Mouse (Mus musculus): ENCODE results near the gene Magi3. TPM values are rescaled to one million over a fixed set of nuclear protein-coding genes. Genes with fewer than 3 reads are reported as not detected.

The Magi3 gene
- polyA plus RNA-seq, 1 experiment = 9.1 TPM

- Histone ChIP-seq H3K4me3 (ENCODE audit: low read depth, low read length) (no peak overlapping the region; the same call in 1 of the 2 replicates), H3K9ac (ENCODE audit: low read depth, poor library complexity, severe bottlenecking) (no peak overlapping the region)
Measured at GRCm38 (mm10) chr3:104020101-104020500, 200.1 kb downstream of the Magi3 start.

GRCm38 (mm10) chr3:104019453-104019852 lies 200.7 kb downstream of the Magi3 start:
- Histone ChIP-seq H3K9me3 (replicated peaks; ENCODE audit: control insufficient read depth, insufficient read depth, low read length, poor library complexity, severe bottlenecking) (no peaks in the 10 kb centered on the region), H3K27ac (ENCODE audit: insufficient read depth, low read length) (no peak overlapping the region), H3K4me3 (ENCODE audit: low read depth, low read length) (no peak overlapping the region), H3K36me3 (ENCODE audit: control insufficient read depth, insufficient read depth, low read length, poor library complexity, severe bottlenecking) (0 out of 2 replicates have a peak, but pooled peaks cover 2% of the 10 kb centered on the region), H3K27me3 (ENCODE audit: control insufficient read depth, insufficient read depth, low read length, poor library complexity, severe bottlenecking) (no peaks in the 10 kb centered on the region), H3K4me1 (ENCODE audit: control insufficient read depth, insufficient read depth, low read length) (no peaks in the 10 kb centered on the region), H3K9ac (ENCODE audit: low read depth, poor library complexity, severe bottlenecking) (no peak overlapping the region)
- TF ChIP-seq POLR2A (IDR thresholded peaks at IDR 0.05; ENCODE audit: insufficient read depth, low read length) (no peak), CTCF (IDR thresholded peaks at IDR 0.05; ENCODE audit: low read depth, low read length) (no peak), EP300 (IDR thresholded peaks at IDR 0.05; ENCODE audit: insufficient read depth, low read depth, low read length) (no peak)

More at GRCm38 (mm10) chr3:104020101-104020500, 200.1 kb downstream of the Magi3 start:
- Histone ChIP-seq H3K4me1 (ENCODE audit: control insufficient read depth, insufficient read depth, low read length) (no peaks in the 10 kb centered on the region), H3K27ac (ENCODE audit: insufficient read depth, low read length) (no peak overlapping the region), H3K36me3 (ENCODE audit: control insufficient read depth, insufficient read depth, low read length, poor library complexity, severe bottlenecking) (0 out of 2 replicates have a peak, but pooled peaks cover 2% of the 10 kb centered on the region), H3K27me3 (ENCODE audit: control insufficient read depth, insufficient read depth, low read length, poor library complexity, severe bottlenecking) (no peaks in the 10 kb centered on the region), H3K9me3 (replicated peaks; ENCODE audit: control insufficient read depth, insufficient read depth, low read length, poor library complexity, severe bottlenecking) (no peaks in the 10 kb centered on the region)
- no peak for TF ChIP-seq EP300 (IDR thresholded peaks at IDR 0.05; ENCODE audit: insufficient read depth, low read depth, low read length)
- no peak for TF ChIP-seq CTCF (IDR thresholded peaks at IDR 0.05; ENCODE audit: low read depth, low read length)
- no peak for TF ChIP-seq POLR2A (IDR thresholded peaks at IDR 0.05; ENCODE audit: insufficient read depth, low read length)

- H3K27ac ChIP-seq (ENCODE audit: insufficient read depth, low read length) = no peak overlapping the region
- H3K9me3 ChIP-seq (replicated peaks; ENCODE audit: control insufficient read depth, insufficient read depth, low read length, poor library complexity, severe bottlenecking) = no peaks in the 10 kb centered on the region
- TF ChIP-seq CTCF (IDR thresholded peaks at IDR 0.05; ENCODE audit: low read depth, low read length) (no peak), EP300 (IDR thresholded peaks at IDR 0.05; ENCODE audit: insufficient read depth, low read depth, low read length) (no peak), POLR2A (IDR thresholded peaks at IDR 0.05; ENCODE audit: insufficient read depth, low read length) (no peak)
- H3K9ac ChIP-seq (ENCODE audit: low read depth, poor library complexity, severe bottlenecking) = no peak overlapping the region
- no peaks in the 10 kb centered on the region for H3K4me1 ChIP-seq (ENCODE audit: control insufficient read depth, insufficient read depth, low read length)
- H3K36me3 ChIP-seq (ENCODE audit: control insufficient read depth, insufficient read depth, low read length, poor library complexity, severe bottlenecking) = 0 out of 2 replicates have a peak, but pooled peaks cover 2% of the 10 kb centered on the region
- H3K4me3 ChIP-seq (ENCODE audit: low read depth, low read length) = no peak overlapping the region
- no peaks in the 10 kb centered on the region for H3K27me3 ChIP-seq (ENCODE audit: control insufficient read depth, insufficient read depth, low read length, poor library complexity, severe bottlenecking)
Measured at GRCm38 (mm10) chr3:104017931-104018330, 202.2 kb downstream of the Magi3 start.

GRCm38 (mm10) chr3:104011972-104012371 lies 208.2 kb downstream of the Magi3 start:
- no peaks in the 10 kb centered on the region for H3K9me3 ChIP-seq (replicated peaks; ENCODE audit: control insufficient read depth, insufficient read depth, low read length, poor library complexity, severe bottlenecking)
- no peaks in the 10 kb centered on the region for H3K4me1 ChIP-seq (ENCODE audit: control insufficient read depth, insufficient read depth, low read length)
- no peak overlapping the region for H3K4me3 ChIP-seq (ENCODE audit: low read depth, low read length)
- H3K27me3 ChIP-seq (ENCODE audit: control insufficient read depth, insufficient read depth, low read length, poor library complexity, severe bottlenecking) = no peaks in the 10 kb centered on the region
- H3K9ac ChIP-seq (ENCODE audit: low read depth, poor library complexity, severe bottlenecking) = no peak overlapping the region
- TF ChIP-seq EP300 (IDR thresholded peaks at IDR 0.05; ENCODE audit: insufficient read depth, low read depth, low read length) = no peak
- TF ChIP-seq CTCF (IDR thresholded peaks at IDR 0.05; ENCODE audit: low read depth, low read length) = no peak
- no peak for TF ChIP-seq POLR2A (IDR thresholded peaks at IDR 0.05; ENCODE audit: insufficient read depth, low read length)
- 0 out of 2 replicates have a peak, but pooled peaks cover 2% of the 10 kb centered on the region for H3K36me3 ChIP-seq (ENCODE audit: control insufficient read depth, insufficient read depth, low read length, poor library complexity, severe bottlenecking)
- no peak overlapping the region for H3K27ac ChIP-seq (ENCODE audit: insufficient read depth, low read length)

- no peaks in the 10 kb centered on the region for H3K4me1 ChIP-seq (ENCODE audit: control insufficient read depth, insufficient read depth, low read length)
Measured at GRCm38 (mm10) chr3:104009924-104010662, 210.1 kb downstream of the Magi3 start.

GRCm38 (mm10) chr3:104007479-104007878 lies 212.7 kb downstream of the Magi3 start:
- Histone ChIP-seq H3K4me3 (ENCODE audit: low read depth, low read length) (no peak overlapping the region), H3K9me3 (replicated peaks; ENCODE audit: control insufficient read depth, insufficient read depth, low read length, poor library complexity, severe bottlenecking) (no peaks in the 10 kb centered on the region), H3K4me1 (ENCODE audit: control insufficient read depth, insufficient read depth, low read length) (no peaks in the 10 kb centered on the region), H3K36me3 (ENCODE audit: control insufficient read depth, insufficient read depth, low read length, poor library complexity, severe bottlenecking) (peaks cover 3% of the 10 kb centered on the region; the same call in 1 of the 2 replicates), H3K27ac (ENCODE audit: insufficient read depth, low read length) (no peak overlapping the region), H3K27me3 (ENCODE audit: control insufficient read depth, insufficient read depth, low read length, poor library complexity, severe bottlenecking) (no peaks in the 10 kb centered on the region), H3K9ac (ENCODE audit: low read depth, poor library complexity, severe bottlenecking) (no peak overlapping the region)
- TF ChIP-seq EP300 (IDR thresholded peaks at IDR 0.05; ENCODE audit: insufficient read depth, low read depth, low read length) (no peak), CTCF (IDR thresholded peaks at IDR 0.05; ENCODE audit: low read depth, low read length) (no peak), POLR2A (IDR thresholded peaks at IDR 0.05; ENCODE audit: insufficient read depth, low read length) (no peak)

More at GRCm38 (mm10) chr3:104009924-104010662, 210.1 kb downstream of the Magi3 start:
- TF ChIP-seq CTCF (IDR thresholded peaks at IDR 0.05; ENCODE audit: low read depth, low read length) = peak; percentile 41
- no peak for TF ChIP-seq POLR2A (IDR thresholded peaks at IDR 0.05; ENCODE audit: insufficient read depth, low read length)
- no peak for TF ChIP-seq EP300 (IDR thresholded peaks at IDR 0.05; ENCODE audit: insufficient read depth, low read depth, low read length)
- no peaks in the 10 kb centered on the region for H3K27me3 ChIP-seq (ENCODE audit: control insufficient read depth, insufficient read depth, low read length, poor library complexity, severe bottlenecking)
- peaks cover 3% of the 10 kb centered on the region; the same call in 1 of the 2 replicates for H3K36me3 ChIP-seq (ENCODE audit: control insufficient read depth, insufficient read depth, low read length, poor library complexity, severe bottlenecking)
- H3K4me3 ChIP-seq (ENCODE audit: low read depth, low read length) = no peak overlapping the region
- no peak overlapping the region for H3K27ac ChIP-seq (ENCODE audit: insufficient read depth, low read length)
- H3K9ac ChIP-seq (ENCODE audit: low read depth, poor library complexity, severe bottlenecking) = no peak overlapping the region
- H3K9me3 ChIP-seq (replicated peaks; ENCODE audit: control insufficient read depth, insufficient read depth, low read length, poor library complexity, severe bottlenecking) = no peaks in the 10 kb centered on the region

Measured in ES-Bruce4 (cell line).